Mouse (Mus musculus): ENCODE data around the gene Mlxipl. TPM values are rescaled to one million over a fixed set of nuclear protein-coding genes. Genes with fewer than 3 reads are reported as not detected.

The Mlxipl gene
- polyA plus RNA-seq, 1 experiment from 2014 or later, result 1.6 TPM

DNA sequence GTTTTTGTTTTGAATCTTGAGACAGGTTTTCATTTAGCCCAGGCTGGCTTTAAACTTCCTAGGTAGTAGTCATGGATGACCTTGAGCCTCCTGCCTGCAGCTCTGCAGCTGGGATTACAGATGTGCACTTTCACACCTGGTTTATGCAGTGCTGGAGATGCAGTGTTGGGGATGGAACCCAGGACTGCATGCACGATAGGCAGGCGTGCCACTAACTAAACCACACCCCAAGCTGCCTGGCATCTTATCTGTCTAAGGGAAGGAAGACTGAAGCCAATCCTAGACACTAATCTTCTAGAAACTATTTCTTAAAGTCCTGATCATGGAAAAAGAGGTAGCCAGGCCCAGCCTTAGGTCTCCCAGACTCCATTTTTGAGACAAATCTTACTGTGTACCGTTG lies 19.2 kb upstream of the Mlxipl start:
- WGBS, result 93% methylated on average over 3 of the region's 3 CpGs
- peaks cover 24% of the 10 kb centered on the region for H3K4me1 ChIP-seq (replicated peaks)
- no peaks in the 10 kb centered on the region for H3K27me3 ChIP-seq
- H3K27ac ChIP-seq, result no peak overlapping the region
- H3K4me3 ChIP-seq (replicated peaks), result no peak overlapping the region
- no peak overlapping the region for H3K9ac ChIP-seq (replicated peaks)
- H3K9me3 ChIP-seq, result no peaks in the 10 kb centered on the region
- no peak for ATAC-seq
- H3K36me3 ChIP-seq, result peaks cover 53% of the 10 kb centered on the region
- H3K4me2 ChIP-seq (replicated peaks), result no peak overlapping the region

- Histone ChIP-seq H3K4me1 (replicated peaks) (peaks cover 23% of the 10 kb centered on the region), H3K9ac (replicated peaks) (no peak overlapping the region), H3K9me3 (no peaks in the 10 kb centered on the region), H3K27ac (no peak overlapping the region), H3K27me3 (no peaks in the 10 kb centered on the region), H3K36me3 (peaks cover 54% of the 10 kb centered on the region), H3K4me2 (replicated peaks) (no peak overlapping the region), H3K4me3 (replicated peaks) (no peak overlapping the region)
- WGBS, result 98% methylated on average over 2 of the region's 2 CpGs
- ATAC-seq, result no peak
These were observed 17.6 kb upstream of the Mlxipl start for GRCm38 (mm10) chr5:135072061-135072460.

DNA sequence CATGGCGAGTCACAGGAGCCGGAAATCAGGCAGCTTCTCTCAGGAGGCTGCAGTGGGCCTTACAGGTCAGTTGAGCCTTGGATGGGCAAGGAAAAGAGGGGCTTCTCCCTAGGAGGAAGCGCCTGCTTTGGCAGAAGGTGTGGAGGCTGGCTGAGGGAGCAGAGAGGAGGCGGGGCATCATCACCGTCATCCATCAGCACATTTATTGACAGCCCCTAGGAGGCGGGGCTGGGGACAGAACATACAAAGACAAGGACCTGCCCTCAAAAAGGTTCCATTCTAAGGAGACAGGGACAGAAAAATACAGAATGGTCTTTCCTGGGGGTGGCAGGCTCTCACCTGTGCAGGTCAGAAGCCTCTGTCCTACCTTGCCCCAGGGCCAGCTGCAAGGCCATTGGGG lies 17.0 kb upstream of the Mlxipl start:
- Histone ChIP-seq H3K4me1 (replicated peaks) (peaks cover 24% of the 10 kb centered on the region), H3K27ac (no peak overlapping the region), H3K27me3 (no peaks in the 10 kb centered on the region), H3K9ac (replicated peaks) (no peak overlapping the region), H3K4me2 (replicated peaks) (no peak overlapping the region), H3K4me3 (replicated peaks) (no peak overlapping the region), H3K9me3 (no peaks in the 10 kb centered on the region), H3K36me3 (peaks cover 48% of the 10 kb centered on the region)
- ATAC-seq, result no peak
- WGBS, result 73% methylated on average over 6 of the region's 6 CpGs

DNA sequence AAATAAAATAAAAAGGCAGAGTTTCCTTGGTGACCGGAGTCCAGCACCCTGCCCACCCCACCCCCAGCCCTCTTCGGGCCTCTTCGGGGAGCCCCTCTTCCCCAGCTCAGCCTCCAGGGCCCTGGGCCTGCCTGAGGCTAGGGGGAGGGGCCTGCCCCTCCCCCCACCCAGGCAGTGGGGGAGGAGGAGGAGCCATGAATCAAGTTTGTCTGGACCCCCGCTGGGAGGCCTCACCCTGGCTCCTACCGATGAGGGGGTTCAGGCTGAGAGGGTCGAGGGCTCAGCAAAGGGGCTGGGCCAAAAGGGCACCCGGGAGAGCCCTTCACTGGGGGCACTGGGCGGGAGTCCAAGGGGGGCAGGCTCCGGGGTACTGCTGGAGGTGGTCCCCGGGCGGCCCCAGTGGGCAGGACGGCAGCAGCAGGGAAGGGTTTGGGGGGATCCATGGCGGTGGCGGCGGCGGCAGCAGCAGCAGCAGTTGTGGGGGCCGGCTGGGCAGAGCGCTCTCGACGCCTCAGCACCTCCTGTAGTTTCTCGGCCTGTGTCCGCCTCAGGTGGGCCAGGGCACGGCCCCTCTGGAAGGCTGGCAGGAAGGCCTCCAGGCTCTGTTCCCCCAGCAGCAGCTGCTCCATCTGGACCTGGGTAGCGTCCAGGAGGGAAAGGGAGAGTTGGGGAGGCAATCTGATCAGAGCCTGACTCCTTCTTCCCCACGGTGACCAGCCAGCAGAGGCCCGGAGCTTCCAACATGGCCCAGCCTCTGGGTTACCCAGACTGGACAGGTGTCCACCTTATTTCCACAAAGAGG lies 16.1 kb upstream of the Mlxipl start:
- H3K27ac ChIP-seq, result no peak overlapping the region
- H3K4me2 ChIP-seq (replicated peaks), result no peak overlapping the region
- no peak for ATAC-seq
- H3K36me3 ChIP-seq, result peaks cover 39% of the 10 kb centered on the region
- H3K27me3 ChIP-seq, result no peaks in the 10 kb centered on the region
- H3K9me3 ChIP-seq, result no peaks in the 10 kb centered on the region
- H3K4me3 ChIP-seq (replicated peaks), result no peak overlapping the region
- H3K4me1 ChIP-seq (replicated peaks), result peaks cover 26% of the 10 kb centered on the region
- WGBS, result 19% methylated on average over 26 of the region's 26 CpGs
- H3K9ac ChIP-seq (replicated peaks), result peak overlapping the region; percentile 41

- H3K4me2 ChIP-seq (replicated peaks), result no peak overlapping the region; the same call in 1 of the 2 replicates
- no peak overlapping the region for H3K9ac ChIP-seq (replicated peaks)
- H3K27ac ChIP-seq, result no peak overlapping the region
- H3K27me3 ChIP-seq, result no peaks in the 10 kb centered on the region
- H3K9me3 ChIP-seq, result no peaks in the 10 kb centered on the region
- peaks cover 28% of the 10 kb centered on the region for H3K4me1 ChIP-seq (replicated peaks)
- ATAC-seq, result no peak
- WGBS, result 73% methylated on average over 4 of the region's 4 CpGs
- peaks cover 39% of the 10 kb centered on the region for H3K36me3 ChIP-seq
- H3K4me3 ChIP-seq (replicated peaks), result no peak overlapping the region
These were observed 14.0 kb upstream of the Mlxipl start for GRCm38 (mm10) chr5:135075655-135076054.

DNA sequence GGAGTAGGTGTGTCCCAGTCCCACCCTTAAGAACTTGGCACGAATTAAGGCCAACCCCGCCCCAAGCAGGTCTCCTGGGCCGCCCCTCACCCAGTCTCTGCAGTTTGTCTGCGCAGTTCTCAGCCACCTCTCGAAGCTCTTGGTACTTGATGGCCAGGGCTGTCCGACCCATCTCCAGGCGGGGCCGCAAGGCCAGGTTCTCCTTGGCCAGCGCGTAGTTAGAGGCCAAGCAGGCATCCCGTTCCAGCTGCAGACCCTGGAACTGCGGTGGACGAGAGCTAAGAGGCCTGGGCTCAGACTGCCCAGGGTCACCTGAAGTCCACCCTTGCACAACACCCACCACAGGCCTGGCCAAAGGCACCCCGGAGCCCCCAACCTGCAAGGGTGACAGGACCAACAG lies 13.3 kb upstream of the Mlxipl start:
- whole genome bisulfite sequencing, result 92% methylated on average over 14 of the region's 14 CpGs
- peaks cover 28% of the 10 kb centered on the region for H3K4me1 ChIP-seq (replicated peaks)
- H3K27me3 ChIP-seq, result no peaks in the 10 kb centered on the region
- H3K4me2 ChIP-seq (replicated peaks), result peak overlapping the region; percentile 82
- H3K27ac ChIP-seq, result peak overlapping the region; percentile 93
- ATAC-seq, result no peak; the same call in 1 of the 2 replicates
- peak overlapping the region; percentile 100 for H3K9ac ChIP-seq (replicated peaks)
- no peaks in the 10 kb centered on the region for H3K9me3 ChIP-seq
- peaks cover 39% of the 10 kb centered on the region for H3K36me3 ChIP-seq
- peak overlapping the region; percentile 99 for H3K4me3 ChIP-seq (replicated peaks)

DNA sequence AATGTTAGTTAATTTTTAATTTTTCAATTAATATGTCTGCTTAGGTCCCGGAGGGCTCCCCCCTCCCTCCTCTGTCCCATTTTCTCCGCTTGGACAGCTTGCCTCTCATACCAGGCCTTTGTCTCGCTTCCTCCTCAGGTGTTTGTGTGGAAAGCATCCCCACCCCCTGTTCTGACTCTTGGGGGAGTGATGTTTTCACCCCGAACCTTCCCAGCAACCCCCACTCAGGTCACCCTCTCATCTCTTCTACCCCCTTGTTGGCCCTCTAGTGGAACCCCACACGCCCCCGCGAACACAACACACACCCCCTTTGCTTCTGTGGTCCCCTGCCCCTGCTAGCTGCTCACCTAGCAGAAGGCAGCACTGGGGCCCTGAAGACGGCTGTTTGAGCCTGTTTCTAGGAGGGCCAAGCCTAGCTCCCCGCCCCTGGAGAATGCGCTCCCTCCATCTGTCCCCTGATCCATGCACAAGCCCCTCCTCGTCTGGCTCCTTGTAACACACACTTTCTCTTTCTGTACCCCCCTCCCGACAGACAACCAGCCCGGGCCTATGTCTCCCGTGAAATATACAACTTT lies 12.7 kb upstream of the Mlxipl start:
- ATAC-seq, result peak; percentile 55
- H3K27ac ChIP-seq, result peak overlapping the region; percentile 93
- peak overlapping the region; percentile 82 for H3K4me2 ChIP-seq (replicated peaks)
- no peaks in the 10 kb centered on the region for H3K27me3 ChIP-seq
- no peaks in the 10 kb centered on the region for H3K9me3 ChIP-seq
- H3K4me1 ChIP-seq (replicated peaks), result peaks cover 28% of the 10 kb centered on the region
- peak overlapping the region; percentile 99 for H3K4me3 ChIP-seq (replicated peaks)
- 15% methylated on average over 14 of the region's 14 CpGs for WGBS
- peaks cover 34% of the 10 kb centered on the region for H3K36me3 ChIP-seq
- H3K9ac ChIP-seq (replicated peaks), result peak overlapping the region; percentile 100

GRCm38 (mm10) chr5:135077564-135078481 lies 11.9 kb upstream of the Mlxipl start, which contains the start of gene Vps37d:
TSS of gene Vps37d (minus strand) at chr5:135078266.
- H3K4me3 ChIP-seq (replicated peaks), result peak within 1 kb of the TSS; percentile 99
- H3K9me3 ChIP-seq, result no peaks in the 10 kb centered on the region
- H3K27me3 ChIP-seq, result no peaks in the 10 kb centered on the region
- peaks cover 28% of the 10 kb centered on the region for H3K4me1 ChIP-seq (replicated peaks)
- peaks cover 26% of the 10 kb centered on the region for H3K36me3 ChIP-seq
- WGBS, result under 1% methylated on average over 76 of the region's 83 CpGs
- peak within 1 kb of the TSS; percentile 93 for H3K27ac ChIP-seq
- peak within 1 kb of the TSS; percentile 82 for H3K4me2 ChIP-seq (replicated peaks)
- peak; percentile 93 for ATAC-seq
- H3K9ac ChIP-seq (replicated peaks), result peak within 1 kb of the TSS; percentile 100

DNA sequence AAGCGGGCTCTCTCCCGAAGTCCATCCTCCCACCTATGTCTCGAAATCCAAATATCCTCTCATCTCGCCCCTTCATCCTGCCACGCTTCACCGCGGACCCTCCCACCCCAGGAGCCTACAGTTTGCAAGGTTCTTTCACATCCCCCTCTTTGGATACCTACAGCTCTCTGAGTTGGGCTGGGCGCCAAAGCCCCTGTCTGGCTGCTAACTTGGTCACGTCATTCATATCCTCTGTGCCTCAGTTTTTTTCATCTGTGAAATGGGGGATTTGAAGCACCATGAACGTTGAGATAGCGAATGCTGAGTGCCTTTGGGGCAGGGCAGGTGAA lies 11.2 kb upstream of the Mlxipl start:
- Histone ChIP-seq H3K9me3 (no peaks in the 10 kb centered on the region), H3K4me1 (replicated peaks) (peaks cover 25% of the 10 kb centered on the region)

GRCm38 (mm10) chr5:135079578-135079977 lies 10.1 kb upstream of the Mlxipl start:
- H3K9me3 ChIP-seq, result no peaks in the 10 kb centered on the region
- no peak overlapping the region for H3K4me2 ChIP-seq (replicated peaks)
- WGBS, result 96% methylated on average over 2 of the region's 2 CpGs
- peaks cover 15% of the 10 kb centered on the region for H3K4me1 ChIP-seq (replicated peaks)
- H3K4me3 ChIP-seq (replicated peaks), result no peak overlapping the region
- peaks cover 9% of the 10 kb centered on the region for H3K36me3 ChIP-seq
- no peak overlapping the region for H3K27ac ChIP-seq
- no peak for ATAC-seq
- H3K27me3 ChIP-seq, result no peaks in the 10 kb centered on the region
- H3K9ac ChIP-seq (replicated peaks), result no peak overlapping the region

More for the DNA sequence above, 11.2 kb upstream of the Mlxipl start:
- peak overlapping the region; percentile 100 for H3K9ac ChIP-seq (replicated peaks)
- no peaks in the 10 kb centered on the region for H3K27me3 ChIP-seq
- ATAC-seq, result peak; percentile 72
- peak overlapping the region; percentile 99 for H3K4me3 ChIP-seq (replicated peaks)
- 2% methylated on average over 11 of the region's 11 CpGs for WGBS
- peak overlapping the region; percentile 82 for H3K4me2 ChIP-seq (replicated peaks)
- H3K36me3 ChIP-seq, result peaks cover 20% of the 10 kb centered on the region
- peak overlapping the region; percentile 93; the same call in 1 of the 2 replicates for H3K27ac ChIP-seq

DNA sequence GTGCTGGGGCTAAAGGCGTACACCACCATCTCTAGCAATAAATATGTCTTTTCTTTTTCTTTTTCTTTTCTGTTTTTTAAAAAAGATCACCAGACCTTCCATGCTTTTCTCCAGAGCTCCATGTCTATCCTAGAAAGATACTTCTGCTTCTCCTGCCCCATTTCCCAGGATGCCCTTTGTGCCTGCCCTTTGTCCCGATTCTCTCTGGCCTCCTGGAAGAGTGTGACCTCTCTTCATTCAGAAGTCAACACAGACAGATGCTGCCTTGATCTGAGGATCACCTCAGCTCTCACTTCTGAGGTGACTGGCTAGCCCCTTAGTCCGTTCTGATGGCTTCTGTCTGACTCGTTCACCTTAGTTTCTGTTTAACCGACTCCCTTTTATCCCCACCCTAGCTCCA lies 9.2 kb upstream of the Mlxipl start:
- H3K9ac ChIP-seq (replicated peaks), result no peak overlapping the region
- H3K4me1 ChIP-seq (replicated peaks), result peaks cover 15% of the 10 kb centered on the region
- WGBS, result 91% methylated on average over 5 of the region's 5 CpGs
- no peak for ATAC-seq
- no peak overlapping the region for H3K4me2 ChIP-seq (replicated peaks)
- no peaks in the 10 kb centered on the region for H3K27me3 ChIP-seq
- H3K27ac ChIP-seq, result no peak overlapping the region
- H3K4me3 ChIP-seq (replicated peaks), result no peak overlapping the region
- no peaks in the 10 kb centered on the region for H3K9me3 ChIP-seq
- H3K36me3 ChIP-seq, result peaks cover 5% of the 10 kb centered on the region

- Histone ChIP-seq H3K36me3 (no peaks in the 10 kb centered on the region), H3K9me3 (no peaks in the 10 kb centered on the region), H3K9ac (replicated peaks) (no peak overlapping the region), H3K4me1 (replicated peaks) (0 out of 2 replicates have a peak, but pooled peaks cover 4% of the 10 kb centered on the region), H3K4me3 (replicated peaks) (no peak overlapping the region), H3K27ac (no peak overlapping the region), H3K27me3 (peaks cover 48% of the 10 kb centered on the region), H3K4me2 (replicated peaks) (no peak overlapping the region)
- no peak for ATAC-seq
- WGBS, result 75% methylated on average over 4 of the region's 4 CpGs
These were observed 2.8 kb upstream of the Mlxipl start for GRCm38 (mm10) chr5:135086871-135087270.
